Mouse (Mus musculus): Measurements from ENCODE around the gene Ccdc85a.
A peak's percentile ranks its signal among the peaks of the same experiment; 100 is the strongest.

Gene Ccdc85a

DNA sequence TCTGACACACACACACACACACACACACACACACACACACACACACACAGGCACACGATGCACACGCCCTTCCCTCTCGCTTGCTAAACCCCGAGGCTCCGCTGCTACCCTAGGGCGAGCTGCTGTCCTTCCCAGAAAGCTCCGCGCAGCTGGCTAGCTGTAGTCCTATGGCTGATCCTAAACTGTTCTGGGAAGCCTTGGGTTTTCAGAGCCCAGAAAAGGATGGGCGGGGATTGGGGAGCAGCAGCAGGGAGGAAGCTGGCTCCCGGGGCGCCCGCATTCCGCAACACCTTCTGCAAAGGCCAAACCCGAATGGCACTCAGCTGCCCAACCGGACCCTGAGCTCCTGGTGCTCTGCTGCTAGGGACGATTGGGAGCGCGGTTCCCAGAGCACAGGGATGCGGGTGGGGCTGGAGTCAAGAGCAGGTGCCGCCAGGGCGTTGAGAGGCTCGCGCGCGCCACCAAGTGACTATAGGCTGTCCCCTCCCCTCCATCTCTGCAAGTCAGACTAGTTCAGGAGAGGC, at the start of gene Ccdc85a:
Gene Ccdc85a, minus strand, starts transcription at position 414 of the 524 bp plus-strand sequence.
- no peak for DNase-seq (ENCODE audit: low read depth)

GRCm38 (mm10) chr11:28633571-28634125, 49.5 kb upstream of the Ccdc85a start:
- no peak for DNase-seq (ENCODE audit: low read depth)

DNA sequence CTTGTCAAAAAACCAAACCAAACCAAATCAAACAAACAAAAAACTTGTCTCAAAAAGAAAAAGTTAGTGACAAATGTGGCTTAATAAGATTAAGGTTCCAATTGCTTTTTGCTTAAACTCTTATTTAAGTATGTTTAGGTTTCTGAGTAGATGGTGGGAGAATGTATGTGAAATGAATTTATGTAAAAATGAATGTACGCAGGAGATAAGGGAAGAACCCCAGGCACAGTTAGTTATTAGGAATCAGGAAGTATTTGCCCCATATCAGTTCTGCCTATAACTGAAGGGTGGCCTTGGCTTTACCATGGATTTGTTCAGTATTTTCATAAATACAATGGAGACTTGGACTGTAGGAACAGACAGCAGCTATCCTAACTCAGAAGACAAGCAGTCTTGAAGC, 49.0 kb upstream of the Ccdc85a start:
- no peak for DNase-seq (ENCODE audit: low read depth)

DNA sequence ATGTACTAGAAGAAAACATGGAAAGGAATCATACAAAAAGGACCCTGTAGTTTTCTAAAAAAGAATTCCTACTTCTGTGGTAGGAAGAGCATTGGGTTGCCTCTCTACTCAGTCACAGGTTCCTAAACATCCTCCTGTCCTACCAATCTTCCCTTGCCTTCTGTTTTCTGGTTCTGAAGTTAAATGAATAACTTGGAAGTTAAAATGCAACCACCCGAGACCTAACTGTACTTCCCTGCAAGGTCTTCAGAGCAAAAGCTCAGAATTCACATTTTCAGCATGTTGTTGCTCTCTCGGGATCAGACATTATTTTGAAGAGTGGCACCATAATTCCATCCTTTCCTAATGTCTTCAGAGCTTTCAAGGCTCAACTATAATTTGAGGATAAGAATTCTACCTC, 46.6 kb upstream of the Ccdc85a start:
- no peak for DNase-seq (ENCODE audit: low read depth)

- peak; percentile 16 for DNase-seq (ENCODE audit: low read depth)
Observed at GRCm38 (mm10) chr11:28610781-28611491, 26.8 kb upstream of the Ccdc85a start.

GRCm38 (mm10) chr11:28583138-28583910, 800 bp downstream of the Ccdc85a start:
- no peak for DNase-seq (ENCODE audit: low read depth)

GRCm38 (mm10) chr11:28582218-28582617, 1.9 kb downstream of the Ccdc85a start:
- DNase-seq (ENCODE audit: low read depth): no peak

DNA sequence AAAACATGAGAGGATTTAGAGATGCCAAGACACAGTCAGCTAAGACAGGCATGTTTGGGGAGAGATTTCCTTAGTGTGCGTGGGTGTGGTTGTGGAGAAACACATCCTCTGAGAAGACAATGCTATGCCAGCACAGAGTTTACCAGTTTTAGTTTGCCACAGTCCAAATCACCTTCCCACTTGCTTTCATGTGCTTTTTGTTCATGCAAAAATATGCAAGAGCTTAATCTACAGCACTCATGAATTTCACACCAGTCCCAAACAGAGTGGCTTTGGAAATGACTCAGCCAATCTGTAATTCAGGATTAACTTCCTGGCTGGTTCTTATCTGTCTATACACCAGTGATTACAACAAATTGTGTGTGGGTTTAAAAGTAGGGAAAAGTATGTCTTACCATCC, 11.7 kb downstream of the Ccdc85a start:
- no peak for DNase-seq (ENCODE audit: low read depth)

- DNase-seq (ENCODE audit: low read depth): no peak
Observed at GRCm38 (mm10) chr11:28556420-28556819, 27.7 kb downstream of the Ccdc85a start.

GRCm38 (mm10) chr11:28543429-28543828, 40.7 kb downstream of the Ccdc85a start:
- DNase-seq (ENCODE audit: low read depth): no peak

GRCm38 (mm10) chr11:28541307-28541706, 42.8 kb downstream of the Ccdc85a start:
- no peak for DNase-seq (ENCODE audit: low read depth)

DNA sequence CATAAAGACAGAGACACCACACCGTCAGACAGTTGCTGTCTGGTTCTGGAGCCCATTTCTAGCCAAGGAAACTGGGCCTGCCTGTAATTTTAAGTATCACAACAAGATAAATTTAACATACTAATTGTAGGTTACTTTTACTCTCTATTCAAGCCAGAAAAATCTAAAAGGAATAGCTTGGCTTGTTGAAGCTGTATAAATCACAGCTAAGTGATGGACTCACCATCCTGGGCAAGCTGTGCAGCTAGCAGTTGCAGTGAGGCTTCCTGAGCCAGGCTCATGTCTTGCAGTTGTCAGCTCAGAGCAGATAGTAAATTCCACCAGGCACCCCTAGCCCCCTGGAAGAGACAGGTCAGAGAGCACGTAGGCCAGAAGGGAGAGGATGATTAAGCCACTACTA, 50.8 kb downstream of the Ccdc85a start:
- no peak for DNase-seq (ENCODE audit: low read depth)

DNA sequence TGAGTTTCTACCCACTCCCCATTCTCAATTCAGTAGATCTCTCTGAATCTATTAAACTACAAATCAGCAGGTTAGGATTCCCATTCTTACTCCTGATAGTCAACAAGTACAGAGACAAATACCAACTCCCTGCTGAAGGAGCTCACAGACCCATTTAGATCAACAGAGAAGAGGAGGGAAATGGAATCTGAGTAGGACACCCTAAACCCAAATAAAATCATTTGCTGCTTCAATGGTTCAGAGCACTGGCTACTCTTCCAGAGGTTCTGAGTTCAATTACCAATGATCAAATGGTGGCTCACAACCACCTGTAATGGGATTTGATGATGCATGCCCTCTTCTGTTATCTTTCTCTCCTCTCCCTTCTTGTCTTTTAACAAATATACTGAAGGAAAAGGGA, 82.9 kb downstream of the Ccdc85a start:
- no peak for DNase-seq (ENCODE audit: low read depth)

DNA sequence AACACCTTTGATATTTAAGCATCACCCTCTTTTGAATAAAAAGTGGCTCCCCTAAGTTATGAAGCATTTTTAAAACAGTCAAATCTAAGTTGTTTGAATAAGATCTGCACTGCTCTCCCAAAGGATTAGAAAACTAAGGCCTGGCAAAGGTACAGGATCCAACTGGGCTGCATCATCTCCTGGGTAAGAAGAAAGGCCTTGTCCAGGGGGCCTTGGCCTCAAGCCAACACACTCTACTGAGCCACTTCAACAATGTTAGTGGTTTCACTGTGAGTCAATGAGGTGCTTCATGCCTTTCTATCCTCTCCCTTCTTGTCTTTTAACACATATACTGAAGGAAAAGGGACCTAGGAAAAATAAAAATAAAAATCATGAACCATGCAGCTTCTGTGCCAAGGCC, 87.1 kb downstream of the Ccdc85a start:
- DNase-seq (ENCODE audit: low read depth): no peak

GRCm38 (mm10) chr11:28493362-28493761, 90.8 kb downstream of the Ccdc85a start:
- no peak for DNase-seq (ENCODE audit: low read depth)

- no peak for DNase-seq (ENCODE audit: low read depth)
Observed at GRCm38 (mm10) chr11:28491330-28491729, 92.8 kb downstream of the Ccdc85a start.

DNA sequence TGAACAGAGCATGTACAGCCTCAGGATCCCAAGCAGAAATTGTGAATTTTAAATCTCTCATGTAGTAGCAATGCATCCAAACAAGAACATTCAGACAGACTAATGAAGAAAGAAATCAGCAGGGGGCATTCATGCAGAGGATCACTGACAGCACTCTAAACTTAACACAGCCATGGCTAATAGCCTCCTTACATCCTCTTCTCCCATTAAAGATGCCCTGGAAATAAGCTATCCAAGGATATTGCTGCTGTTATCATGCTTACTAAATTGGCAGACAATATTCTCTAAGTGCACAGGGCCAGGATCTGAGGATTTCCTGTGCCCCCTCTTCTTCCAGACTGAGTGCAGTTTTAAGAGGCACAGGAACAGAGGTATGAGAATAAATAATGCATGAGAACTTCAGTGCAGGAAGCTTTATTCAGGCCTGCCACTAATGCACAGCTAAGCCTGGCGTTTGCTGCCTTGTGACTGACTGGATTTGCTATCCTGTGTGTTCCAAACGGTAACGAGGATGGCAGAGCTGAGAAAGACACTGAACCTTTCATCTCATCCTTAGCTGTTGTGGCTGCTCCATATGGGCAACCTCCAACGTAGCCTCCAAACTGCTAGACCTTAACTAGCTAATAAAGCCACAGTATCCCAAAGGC, 99.9 kb downstream of the Ccdc85a start:
- DNase-seq (ENCODE audit: low read depth): no peak

DNA sequence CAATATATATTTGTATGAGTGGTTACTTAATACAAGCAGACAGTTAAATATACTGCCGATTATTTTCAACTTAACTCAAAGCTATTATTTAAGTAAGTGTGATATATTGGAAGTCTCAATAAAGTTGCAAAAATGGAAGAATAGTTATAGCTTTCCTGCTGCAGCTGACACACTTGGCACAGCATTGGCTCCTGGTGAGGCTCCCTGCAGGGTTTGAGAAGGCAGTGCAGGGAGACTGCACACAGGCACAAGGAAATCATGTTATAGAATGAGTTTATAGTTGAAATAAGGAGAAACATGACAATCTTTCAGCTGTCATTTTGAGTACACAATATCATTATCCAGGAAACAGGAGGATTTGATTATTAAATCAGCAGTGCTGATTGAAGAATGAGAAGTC, 107.0 kb downstream of the Ccdc85a start:
- DNase-seq (ENCODE audit: low read depth): no peak

DNA sequence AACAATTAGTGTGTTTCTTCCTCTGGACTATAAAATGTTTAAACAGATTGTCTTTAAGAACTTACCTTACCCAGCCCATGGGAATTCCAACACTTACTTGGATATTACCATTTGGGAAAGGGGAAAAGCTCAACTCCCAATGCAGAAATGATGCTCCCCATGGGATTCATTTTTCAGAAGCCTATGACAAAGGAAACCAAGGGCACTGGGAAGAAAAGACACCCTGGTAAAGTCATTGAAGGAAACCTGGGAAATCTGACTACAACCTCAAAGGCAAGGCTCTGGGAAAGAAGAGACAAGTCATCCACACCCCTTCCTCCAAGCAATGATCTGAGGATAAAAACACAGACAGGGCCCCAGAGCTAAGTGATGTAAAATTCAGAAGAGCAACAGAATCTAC, 118.4 kb downstream of the Ccdc85a start:
- DNase-seq (ENCODE audit: low read depth): no peak

GRCm38 (mm10) chr11:28464926-28465325, 119.2 kb downstream of the Ccdc85a start:
- DNase-seq (ENCODE audit: low read depth): no peak

- DNase-seq (ENCODE audit: low read depth): no peak
Observed at GRCm38 (mm10) chr11:28459165-28459564, 125.0 kb downstream of the Ccdc85a start.

DNA sequence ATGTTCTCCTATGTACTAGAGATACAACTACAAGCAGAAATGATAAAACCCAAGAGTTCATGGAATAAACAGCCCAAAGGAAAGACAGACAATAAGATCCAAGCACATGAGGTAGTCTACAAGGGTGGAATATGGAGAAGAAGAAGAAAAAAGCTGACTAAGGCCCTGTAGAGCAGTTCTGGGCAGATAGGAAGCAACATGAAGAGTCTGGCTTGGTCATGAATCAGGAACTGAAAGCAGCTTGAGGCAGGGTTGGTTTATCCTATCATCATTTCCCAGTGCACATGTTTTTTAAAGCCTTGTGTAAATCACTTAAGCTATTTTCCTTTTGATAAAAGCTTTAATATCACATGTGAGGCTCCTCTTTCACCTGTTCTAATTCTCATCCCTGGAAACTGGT, 144.2 kb downstream of the Ccdc85a start:
- no peak for DNase-seq (ENCODE audit: low read depth)
